Mouse (Mus musculus) neural tube, embryonic 13.5 days (tissue): ENCODE data around the gene Cebpa. TPM values are rescaled to one million over a fixed set of nuclear protein-coding genes. Genes with fewer than 3 reads are reported as not detected.

Experiments used
- ATAC-seq: fragments of 200-750 bp; cut with Nextera tagmentation; 2 replicates; pipeline ENCODE4 v1.8.0; 2017; ENCODE audit warnings: low read depth, mild to moderate bottlenecking, moderate TSS enrichment, moderate library complexity
- H3K27ac ChIP-seq: fragments of 300-500 bp; sonication (generic); replicated peaks from 2 replicates; pipeline ENCODE4 v1.5.1; 2015; ENCODE audit warnings: moderate library complexity, mild to moderate bottlenecking, inconsistent platforms
- H3K27me3 ChIP-seq: fragments of 300-500 bp; sonication (generic); 2 replicates; pipeline ENCODE4 v1.6.1; 2015; ENCODE audit warnings: mild to moderate bottlenecking, inconsistent platforms
- H3K36me3 ChIP-seq: fragments of 300-500 bp; sonication (generic); 2 replicates; pipeline ENCODE4 v1.6.1; 2015; ENCODE audit warnings: mild to moderate bottlenecking, inconsistent platforms
- H3K4me1 ChIP-seq: fragments of 300-500 bp; sonication (generic); replicated peaks from 2 replicates; pipeline ENCODE4 v1.6.1; 2015; ENCODE audit warnings: inconsistent platforms
- H3K4me2 ChIP-seq: fragments of 300-500 bp; sonication (generic); 2 replicates; pipeline ENCODE4 v1.6.1; 2015; ENCODE audit warnings: inconsistent platforms, mild to moderate bottlenecking, moderate library complexity
- H3K4me3 ChIP-seq: fragments of 300-500 bp; sonication (generic); 2 replicates; pipeline ENCODE4 v1.5.1; 2015; ENCODE audit warnings: mild to moderate bottlenecking, inconsistent platforms
- H3K9ac ChIP-seq: fragments of 300-500 bp; sonication (generic); 2 replicates; pipeline ENCODE4 v1.6.1; 2015; ENCODE audit warnings: moderate library complexity, mild to moderate bottlenecking, inconsistent platforms
- H3K9me3 ChIP-seq: fragments of 300-500 bp; sonication (generic); 2 replicates; pipeline ENCODE4 v1.6.1; 2016; ENCODE audit warnings: inconsistent platforms
- WGBS: fragments of 180-500 bp; shearing (Covaris S2); methylation state at CpG from one replicate; pipeline ENCODE4 v1.1.7; 2015; 5-methylcytosine and 5-hydroxymethylcytosine counted together
- polyA plus RNA-seq: library from polyadenylated mRNA; unstranded; fragments of >200 nt; fragmentation: Nextera tagmentation; extraction: Ambion mirVana; gene quantifications from 2 replicates; pipeline ENCODE4 v1.2.1, GENCODE M21; 2015

Cebpa gene
- polyA plus RNA-seq, 1 experiment from 2014 or later, result 1.1 TPM

- no peak overlapping the region for H3K27ac ChIP-seq
- WGBS, result 67% methylated on average over 10 of the region's 10 CpGs
- no peak overlapping the region for H3K4me3 ChIP-seq
- H3K27me3 ChIP-seq, result peaks cover 75% of the 10 kb centered on the region
- ATAC-seq, result no peak
- H3K9me3 ChIP-seq, result no peaks in the 10 kb centered on the region
- H3K36me3 ChIP-seq, result no peaks in the 10 kb centered on the region
- H3K4me2 ChIP-seq, result no peak overlapping the region
- no peak overlapping the region for H3K9ac ChIP-seq
- peaks cover 42% of the 10 kb centered on the region for H3K4me1 ChIP-seq
Observed at GRCm38 (mm10) chr7:35122401-35123320, 3.6 kb downstream of the Cebpa start.

- Histone ChIP-seq H3K27ac (no peak overlapping the region), H3K4me3 (no peak overlapping the region), H3K4me2 (no peak overlapping the region), H3K4me1 (peaks cover 33% of the 10 kb centered on the region), H3K36me3 (no peaks in the 10 kb centered on the region), H3K27me3 (peaks cover 68% of the 10 kb centered on the region), H3K9ac (no peak overlapping the region), H3K9me3 (no peaks in the 10 kb centered on the region)
- WGBS, result 45% methylated on average over 10 of the region's 10 CpGs
- no peak for ATAC-seq
Observed at GRCm38 (mm10) chr7:35123431-35123953, 4.4 kb downstream of the Cebpa start.

- Histone ChIP-seq H3K9ac (no peak overlapping the region), H3K4me1 (peaks cover 28% of the 10 kb centered on the region), H3K4me3 (no peak overlapping the region), H3K4me2 (no peak overlapping the region), H3K36me3 (no peaks in the 10 kb centered on the region), H3K27me3 (peaks cover 72% of the 10 kb centered on the region), H3K27ac (no peak overlapping the region), H3K9me3 (no peaks in the 10 kb centered on the region)
- WGBS, result 38% methylated on average over 5 of the region's 5 CpGs
- no peak for ATAC-seq
Observed at GRCm38 (mm10) chr7:35124216-35124615, 5.1 kb downstream of the Cebpa start.

GRCm38 (mm10) chr7:35124745-35125144 is 5.7 kb downstream of the Cebpa start:
- no peak for ATAC-seq
- 66% methylated on average over 6 of the region's 6 CpGs for WGBS
- Histone ChIP-seq H3K9ac (no peak overlapping the region), H3K4me2 (no peak overlapping the region), H3K9me3 (no peaks in the 10 kb centered on the region), H3K36me3 (no peaks in the 10 kb centered on the region), H3K4me3 (no peak overlapping the region), H3K27ac (no peak overlapping the region), H3K4me1 (peaks cover 22% of the 10 kb centered on the region), H3K27me3 (peaks cover 67% of the 10 kb centered on the region)

GRCm38 (mm10) chr7:35125971-35126370 is 6.9 kb downstream of the Cebpa start:
- no peak overlapping the region for H3K9ac ChIP-seq
- H3K4me2 ChIP-seq, result no peak overlapping the region
- 76% methylated on average over 5 of the region's 5 CpGs for WGBS
- H3K27me3 ChIP-seq, result peaks cover 54% of the 10 kb centered on the region
- no peak overlapping the region for H3K4me3 ChIP-seq
- no peak for ATAC-seq
- no peak overlapping the region for H3K27ac ChIP-seq
- no peaks in the 10 kb centered on the region for H3K9me3 ChIP-seq
- no peaks in the 10 kb centered on the region for H3K36me3 ChIP-seq
- H3K4me1 ChIP-seq, result peaks cover 10% of the 10 kb centered on the region; the same call in 1 of the 2 replicates

GRCm38 (mm10) chr7:35127001-35127400 is 7.9 kb downstream of the Cebpa start:
- 63% methylated on average over 10 of the region's 10 CpGs for WGBS
- ATAC-seq, result no peak
- peaks cover 10% of the 10 kb centered on the region; the same call in 1 of the 2 replicates for H3K4me1 ChIP-seq
- H3K4me3 ChIP-seq, result no peak overlapping the region
- no peaks in the 10 kb centered on the region for H3K36me3 ChIP-seq
- H3K27me3 ChIP-seq, result peaks cover 44% of the 10 kb centered on the region
- no peak overlapping the region for H3K9ac ChIP-seq
- no peak overlapping the region for H3K4me2 ChIP-seq
- no peaks in the 10 kb centered on the region for H3K9me3 ChIP-seq
- no peak overlapping the region for H3K27ac ChIP-seq

- no peak overlapping the region for H3K27ac ChIP-seq
- WGBS, result 46% methylated on average over 6 of the region's 6 CpGs
- H3K4me2 ChIP-seq, result no peak overlapping the region
- H3K36me3 ChIP-seq, result no peaks in the 10 kb centered on the region
- H3K9me3 ChIP-seq, result no peaks in the 10 kb centered on the region
- peaks cover 37% of the 10 kb centered on the region for H3K27me3 ChIP-seq
- no peak overlapping the region for H3K9ac ChIP-seq
- H3K4me3 ChIP-seq, result no peak overlapping the region
- peaks cover 10% of the 10 kb centered on the region; the same call in 1 of the 2 replicates for H3K4me1 ChIP-seq
- no peak for ATAC-seq
Observed at GRCm38 (mm10) chr7:35127721-35128120, 8.6 kb downstream of the Cebpa start.

GRCm38 (mm10) chr7:35128677-35129567 is 9.8 kb downstream of the Cebpa start:
- Histone ChIP-seq H3K27ac (no peak overlapping the region), H3K36me3 (no peaks in the 10 kb centered on the region), H3K9me3 (no peaks in the 10 kb centered on the region), H3K4me3 (no peak overlapping the region), H3K4me1 (0 out of 2 replicates have a peak, but pooled peaks cover 5% of the 10 kb centered on the region), H3K4me2 (no peak overlapping the region), H3K9ac (no peak overlapping the region), H3K27me3 (peaks cover 26% of the 10 kb centered on the region)
- ATAC-seq, result no peak
- WGBS, result 73% methylated on average over 17 of the region's 17 CpGs

- Histone ChIP-seq H3K36me3 (no peaks in the 10 kb centered on the region), H3K9ac (no peak overlapping the region), H3K9me3 (no peaks in the 10 kb centered on the region), H3K4me1 (0 out of 2 replicates have a peak, but pooled peaks cover 5% of the 10 kb centered on the region), H3K27me3 (peaks cover 19% of the 10 kb centered on the region), H3K4me2 (no peak overlapping the region), H3K4me3 (no peak overlapping the region), H3K27ac (no peak overlapping the region)
- ATAC-seq, result no peak
- 85% methylated on average over 13 of the region's 13 CpGs for WGBS
Observed at GRCm38 (mm10) chr7:35130059-35130738, 11.1 kb downstream of the Cebpa start.

GRCm38 (mm10) chr7:35130888-35131287 is 11.8 kb downstream of the Cebpa start:
- Histone ChIP-seq H3K27ac (no peak overlapping the region), H3K4me2 (no peak overlapping the region), H3K36me3 (no peaks in the 10 kb centered on the region), H3K4me3 (no peak overlapping the region), H3K9me3 (no peaks in the 10 kb centered on the region), H3K27me3 (peaks cover 19% of the 10 kb centered on the region), H3K9ac (no peak overlapping the region), H3K4me1 (0 out of 2 replicates have a peak, but pooled peaks cover 5% of the 10 kb centered on the region)
- no peak for ATAC-seq
- 90% methylated on average over 5 of the region's 5 CpGs for WGBS

GRCm38 (mm10) chr7:35131601-35132000 is 12.5 kb downstream of the Cebpa start:
- H3K4me2 ChIP-seq, result no peak overlapping the region
- no peak overlapping the region for H3K4me3 ChIP-seq
- WGBS, result 96% methylated on average over 9 of the region's 9 CpGs
- no peaks in the 10 kb centered on the region for H3K36me3 ChIP-seq
- peaks cover 13% of the 10 kb centered on the region for H3K27me3 ChIP-seq
- ATAC-seq, result no peak
- H3K27ac ChIP-seq, result no peak overlapping the region
- H3K9me3 ChIP-seq, result no peaks in the 10 kb centered on the region
- 0 out of 2 replicates have a peak, but pooled peaks cover 5% of the 10 kb centered on the region for H3K4me1 ChIP-seq
- H3K9ac ChIP-seq, result no peak overlapping the region
